Mouse (Mus musculus) liver, postnatal 0 days (tissue): ENCODE measurements around the gene 1700008O03Rik.

Experiments used
- CTCF ChIP-seq: sonication (generic); IDR thresholded peaks from 2 replicates; pipeline ENCODE4 v1.5.1; 2016; ENCODE audit warnings: antibody characterized with exemption, low read depth
- EP300 ChIP-seq: IDR thresholded peaks from 2 replicates; pipeline ENCODE4 v1.6.1; 2016; ENCODE audit warnings: antibody characterized with exemption, low read depth, mild to moderate bottlenecking

GRCm38 (mm10) chr7:44320886-44321285, 64.7 kb downstream of the 1700008O03Rik start:
- no peak for TF ChIP-seq CTCF
- no peak for TF ChIP-seq EP300
